Mouse (Mus musculus) liver, embryonic 14.5 days (tissue): ENCODE measurements around the gene Kcnj10.

Experiments used
- CTCF ChIP-seq: IDR thresholded peaks from 2 replicates; pipeline ENCODE4 v1.5.1; 2016; ENCODE audit warnings: antibody characterized with exemption, low read depth, control low read depth
- EP300 ChIP-seq: IDR thresholded peaks from 2 replicates; pipeline ENCODE4 v1.6.1; 2016; ENCODE audit warnings: antibody characterized with exemption, low read depth

DNA sequence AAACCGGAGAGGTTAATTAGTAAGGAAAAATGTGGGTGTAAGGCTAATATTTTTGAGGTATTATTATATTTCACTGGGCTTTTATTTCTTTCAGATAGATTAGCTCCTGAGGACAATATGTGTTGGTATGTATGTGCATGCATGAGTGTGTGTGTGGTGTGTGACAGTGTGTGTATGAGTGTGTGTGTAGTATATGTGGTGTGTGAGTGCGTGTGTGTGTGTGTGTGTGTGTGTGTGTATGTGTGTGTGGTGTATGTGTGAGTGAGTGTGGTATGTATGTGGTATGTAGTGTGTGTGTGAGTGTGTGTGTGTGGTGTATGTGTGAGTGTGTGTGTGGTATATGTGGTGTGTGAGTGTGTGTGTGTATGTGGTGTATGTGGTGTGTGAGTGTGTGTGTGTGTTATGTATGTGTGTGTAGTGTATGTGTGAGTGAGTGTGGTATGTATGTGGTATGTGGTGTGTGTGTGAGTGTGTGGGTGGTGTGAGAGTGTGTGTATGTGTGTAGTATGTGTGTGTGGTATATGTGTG lies 51.7 kb downstream of the Kcnj10 start:
- TF ChIP-seq EP300, result no peak
- no peak for TF ChIP-seq CTCF
